Mouse (Mus musculus): ENCODE results near the gene Twsg1.

DNA sequence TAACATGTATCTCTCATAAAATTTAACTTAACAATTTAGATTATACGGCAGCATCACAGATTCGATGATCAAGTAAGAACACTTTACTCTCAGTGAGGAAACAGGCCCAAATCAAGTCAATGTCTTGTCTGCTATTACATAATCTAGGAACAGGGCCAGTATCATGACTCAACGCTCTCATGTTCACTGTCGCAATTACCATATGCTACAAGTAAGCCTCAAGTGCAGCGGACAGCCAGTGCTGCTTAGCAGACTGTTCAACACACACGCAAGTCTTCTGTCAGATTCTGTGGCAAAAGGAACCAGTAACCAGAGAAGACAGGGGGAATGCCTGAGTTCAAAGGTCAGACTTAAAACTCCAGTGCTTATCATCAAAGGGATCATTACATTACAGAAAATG is 20.1 kb downstream of the Twsg1 start:
- TF ChIP-seq POLR2A (IDR thresholded peaks at IDR 0.05; ENCODE audit: low read depth, low read length) = no peak
- TF ChIP-seq CTCF (IDR thresholded peaks at IDR 0.05; ENCODE audit: extremely low read depth, insufficient read length, insufficient replicate concordance, low read depth, low read length) = no peak
